Mouse (Mus musculus) olfactory bulb, adult 2 months (tissue): ENCODE data around the gene Map4k4.

Experiments used
- CTCF ChIP-seq: fragments of 200-500 bp; IDR thresholded peaks from 2 replicates; pipeline ENCODE4 v1.5.1; 2012; ENCODE audit warnings: low read depth, mild to moderate bottlenecking, low read length, moderate library complexity; ENCODE audit not compliant: insufficient read depth
- POLR2A ChIP-seq: fragments of 200-500 bp; IDR thresholded peaks from 2 replicates; pipeline ENCODE4 v1.6.1; 2012; ENCODE audit warnings: mild to moderate bottlenecking, low read depth, low read length, moderate library complexity; ENCODE audit not compliant: insufficient read depth

DNA sequence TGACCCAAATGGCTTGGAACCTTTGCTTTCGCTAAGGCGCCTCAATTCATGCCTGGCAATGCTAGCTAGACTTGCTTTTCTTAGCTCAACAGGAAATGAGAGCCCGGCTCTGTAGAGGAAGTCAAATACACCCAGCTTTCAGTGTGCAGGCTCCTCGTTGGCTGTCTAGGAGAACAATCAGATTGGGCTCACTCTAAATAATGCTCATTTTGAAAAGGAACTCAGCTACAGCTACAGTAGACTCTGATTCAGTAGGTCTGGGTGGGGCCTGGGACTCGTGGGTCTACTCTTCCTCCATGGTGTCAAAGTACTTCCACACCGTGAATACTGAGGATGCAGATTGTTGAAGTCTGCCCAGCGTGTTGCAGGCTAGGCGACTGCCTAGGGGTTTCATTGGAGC, 22.0 kb downstream of the Map4k4 start:
- no peak for TF ChIP-seq POLR2A
- no peak for TF ChIP-seq CTCF
